Mouse (Mus musculus): ENCODE results near the gene Bpifb3.

DNA sequence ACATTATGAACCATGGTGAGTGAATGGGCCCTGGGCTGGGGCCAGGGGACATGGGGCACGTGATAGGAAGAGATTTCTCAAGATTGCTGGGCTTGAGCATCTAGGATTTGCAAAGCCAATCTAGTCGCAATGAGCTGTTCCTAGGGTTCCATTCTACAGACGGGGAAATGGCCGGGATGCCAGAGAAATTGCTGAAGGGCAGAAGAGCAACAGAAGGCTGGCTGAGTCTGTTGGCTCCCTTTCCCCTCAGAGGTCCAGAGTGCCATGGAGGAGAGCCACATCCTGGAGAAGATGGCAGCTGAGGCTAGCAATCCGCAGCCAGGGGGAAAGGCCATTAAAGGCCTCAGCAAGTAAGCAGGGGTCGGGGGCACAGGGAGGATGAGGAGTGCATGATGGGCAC, 15.3 kb upstream of the Bpifb3 start:
- TF ChIP-seq POLR2A (IDR thresholded peaks at IDR 0.05; ENCODE audit: insufficient read length, low read depth) (no peak), MYOG (IDR thresholded peaks at IDR 0.05; ENCODE audit: control insufficient read depth in 1 of 3, insufficient read depth in 1 of 3, insufficient read length in 2 of 3, low read depth in 2 of 3) (no peak), MYOD1 (IDR thresholded peaks at IDR 0.05; ENCODE audit: control insufficient read depth in 1 of 3, insufficient read length in 2 of 3, low read depth in 2 of 3) (no peak)

Measured in myocyte (in vitro differentiated cells).